Mouse (Mus musculus) urinary bladder, adult 18-20 months (tissue): ENCODE results near the gene Megf6.
A peak's percentile ranks its signal among the peaks of the same experiment; 100 is the strongest.

ENCODE experiments used
- DNase-seq, 2 experiments: peaks; one replicate each; pipeline ENCODE4 v3.0.0; 2022; ENCODE audit warnings: low spot score in 2 of 2, mixed read lengths in 2 of 2

Megf6 gene

GRCm38 (mm10) chr4:154249316-154249715, 78.8 kb downstream of the Megf6 start:
- no peak for DNase-seq

- no peak for DNase-seq
Observed at GRCm38 (mm10) chr4:154252537-154253255, 82.2 kb downstream of the Megf6 start.

- DNase-seq, result no peak
Observed at GRCm38 (mm10) chr4:154260755-154261154, 90.2 kb downstream of the Megf6 start.

GRCm38 (mm10) chr4:154262071-154262470, 91.5 kb downstream of the Megf6 start:
- DNase-seq, result no peak

- no peak for DNase-seq
Observed at GRCm38 (mm10) chr4:154267511-154267910, 97.0 kb downstream of the Megf6 start.

- peak; percentile 68 to 77 for DNase-seq
Observed at GRCm38 (mm10) chr4:154269520-154269919, 99.0 kb downstream of the Megf6 start.

- peak in 1 of 2 experiments; percentile 24 for DNase-seq
Observed at GRCm38 (mm10) chr4:154273000-154273399, 102.5 kb downstream of the Megf6 start.

GRCm38 (mm10) chr4:154279481-154279880, 109.0 kb downstream of the Megf6 start:
- no peak for DNase-seq

GRCm38 (mm10) chr4:154283671-154284070, 113.1 kb downstream of the Megf6 start:
- no peak for DNase-seq

- no peak for DNase-seq
Observed at GRCm38 (mm10) chr4:154293735-154294201, 123.2 kb downstream of the Megf6 start.

GRCm38 (mm10) chr4:154294262-154294731, 123.8 kb downstream of the Megf6 start:
- DNase-seq, result no peak

- DNase-seq, result no peak
Observed at GRCm38 (mm10) chr4:154297761-154298160, 127.2 kb downstream of the Megf6 start.

GRCm38 (mm10) chr4:154299541-154300271, 129.2 kb downstream of the Megf6 start:
- DNase-seq, result peak; percentile 64 to 72

- peak in 1 of 2 experiments; percentile 25 for DNase-seq
Observed at GRCm38 (mm10) chr4:154301466-154301881, 130.9 kb downstream of the Megf6 start, which contains the start of gene Arhgef16. Arhgef16 (minus strand) TSS chr4:154301676.

- no peak for DNase-seq
Observed at GRCm38 (mm10) chr4:154309131-154309530, 138.6 kb downstream of the Megf6 start.

- DNase-seq, result no peak
Observed at GRCm38 (mm10) chr4:154310576-154311262, 140.2 kb downstream of the Megf6 start.

- no peak for DNase-seq
Observed at GRCm38 (mm10) chr4:154312143-154312812, 141.7 kb downstream of the Megf6 start.

GRCm38 (mm10) chr4:154312935-154313621, 142.5 kb downstream of the Megf6 start:
- no peak for DNase-seq

GRCm38 (mm10) chr4:154313622-154313967, 143.1 kb downstream of the Megf6 start:
- DNase-seq, result no peak
